Mouse (Mus musculus): ENCODE measurements around the gene Acyp2.
A peak's percentile ranks its signal among the peaks of the same experiment; 100 is the strongest.
"Not testable (repeated sequence)": the region's sequence is repeated elsewhere in the genome, so short reads cannot be mapped to it uniquely, and the experiment has no call there.

Acyp2 gene

DNA sequence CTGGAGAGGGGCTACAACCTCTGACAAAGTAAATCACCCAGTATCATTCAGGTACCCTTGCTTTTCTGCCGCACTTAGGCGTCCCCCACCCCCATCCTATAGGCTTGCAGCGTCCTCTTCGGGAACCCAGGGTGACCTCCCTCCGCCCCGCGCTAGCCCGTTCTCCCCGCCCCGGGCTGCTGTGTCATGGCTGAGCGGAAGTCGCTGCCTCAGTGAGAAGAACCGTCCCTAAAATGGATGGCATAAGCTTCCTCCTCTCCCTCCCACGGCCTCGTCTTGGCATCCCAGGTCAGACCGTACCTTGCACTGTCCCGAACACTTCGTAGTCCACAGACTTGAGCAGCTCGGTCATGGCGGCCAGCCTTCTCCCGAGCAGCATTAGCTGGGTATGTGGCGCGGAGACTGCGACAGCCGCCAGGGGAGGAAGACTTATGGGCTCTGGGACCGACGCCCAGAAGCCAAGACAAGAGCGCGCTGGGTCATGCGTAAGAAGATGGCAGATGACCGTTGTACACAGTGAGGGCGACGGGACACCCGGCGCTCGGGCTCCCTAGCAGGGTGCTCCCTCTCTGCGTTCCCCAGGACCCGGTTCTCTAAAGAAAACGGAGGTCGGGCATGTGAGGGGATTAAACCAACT is at the start of gene Acyp2:
Gene Acyp2, minus strand, starts transcription at position 587 of the 637 bp plus-strand sequence.
- peak; percentile 68 for DNase-seq (ENCODE audit: low spot score)

DNA sequence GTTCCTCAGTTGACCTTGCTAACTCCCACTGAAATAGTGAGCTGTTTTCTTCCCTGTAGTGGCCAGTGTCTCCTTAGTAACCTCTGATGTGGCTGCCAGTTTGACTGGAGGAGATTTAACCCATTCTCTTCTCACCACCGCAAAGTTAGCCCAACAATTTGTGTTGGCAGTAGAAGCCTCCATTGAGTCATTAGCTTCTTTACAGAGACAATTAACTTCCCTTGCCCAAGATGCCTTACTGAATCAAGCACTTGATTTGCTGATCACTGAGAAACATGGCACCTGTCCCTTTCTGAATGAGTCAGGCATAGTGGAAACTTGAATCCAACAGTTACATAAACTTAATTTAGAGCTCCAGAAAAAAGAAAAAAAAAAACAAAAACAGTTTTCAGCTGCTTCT is 40.0 kb upstream of the Acyp2 start:
- DNase-seq (ENCODE audit: low spot score) = no peak

GRCm38 (mm10) chr11:30676086-30676485 is 26.7 kb upstream of the Acyp2 start:
- no peak for DNase-seq (ENCODE audit: low spot score)

GRCm38 (mm10) chr11:30672719-30673118 is 23.3 kb upstream of the Acyp2 start:
- no peak for DNase-seq (ENCODE audit: low spot score)

GRCm38 (mm10) chr11:30663001-30663400 is 13.6 kb upstream of the Acyp2 start:
- no peak for DNase-seq (ENCODE audit: low spot score)

DNA sequence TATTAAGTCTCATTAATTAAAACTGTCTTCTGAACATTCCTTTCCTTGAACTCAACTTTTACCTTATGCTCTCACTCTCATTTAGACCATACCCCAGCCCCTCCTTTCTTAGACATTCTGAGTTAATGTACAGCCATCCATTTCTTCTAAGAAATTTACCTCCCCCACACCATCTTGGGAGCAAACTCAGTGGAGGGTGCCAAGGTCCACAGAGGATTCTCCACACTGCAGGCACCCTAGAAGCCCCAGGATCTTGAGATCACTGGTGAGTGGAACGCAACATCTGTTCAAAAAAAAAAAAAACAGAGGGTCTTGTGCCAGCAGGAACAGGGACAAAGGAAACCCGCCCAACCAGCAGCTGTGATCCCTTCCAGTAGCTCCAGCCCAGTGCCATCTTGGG is 13.2 kb upstream of the Acyp2 start:
- DNase-seq (ENCODE audit: low spot score) = no peak

- DNase-seq (ENCODE audit: low spot score) = no peak
Measured at GRCm38 (mm10) chr11:30657069-30657468, 7.7 kb upstream of the Acyp2 start.

DNA sequence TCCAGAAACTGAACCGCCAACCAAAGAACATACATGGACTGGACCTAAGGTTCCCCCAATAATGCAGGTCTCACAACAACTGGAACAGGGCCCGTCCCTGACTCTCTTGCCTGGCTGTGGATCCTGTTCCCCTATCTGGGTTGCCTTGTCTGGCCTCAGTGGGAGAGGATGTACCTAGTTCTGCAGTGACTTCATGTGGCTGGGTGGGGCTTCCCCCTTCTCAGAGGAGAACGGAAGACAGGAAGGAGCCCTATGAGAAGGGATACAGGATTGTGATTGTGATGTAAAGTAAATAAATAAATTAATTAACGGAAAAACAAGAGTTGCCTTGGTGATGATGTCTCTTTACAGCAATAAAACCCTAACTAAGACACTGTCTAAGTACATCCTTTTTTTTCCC is 6.7 kb upstream of the Acyp2 start:
- DNase-seq (ENCODE audit: low spot score) = no peak

GRCm38 (mm10) chr11:30650416-30650815 is 1.0 kb upstream of the Acyp2 start:
- no peak for DNase-seq (ENCODE audit: low spot score)

DNA sequence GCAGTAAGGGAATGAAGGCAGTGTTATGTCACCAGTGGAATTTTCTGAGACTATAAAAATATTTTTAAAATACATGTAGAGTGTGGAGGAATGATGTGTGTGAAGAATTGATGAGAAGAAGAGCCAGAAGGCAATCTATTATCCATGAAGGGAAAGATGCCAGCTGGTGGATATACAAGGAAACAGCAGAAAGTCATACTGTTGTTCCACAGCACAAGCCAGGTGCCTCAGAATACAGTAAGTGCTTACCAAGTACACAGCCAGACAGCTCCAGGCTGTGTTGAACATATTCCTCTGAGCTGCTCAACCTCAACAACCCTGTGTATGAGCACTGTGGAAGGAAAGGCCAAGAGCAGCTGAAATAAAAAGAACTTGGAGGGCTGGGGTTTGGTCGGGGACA is 13.7 kb downstream of the Acyp2 start:
- DNase-seq (ENCODE audit: low spot score) = no peak

DNA sequence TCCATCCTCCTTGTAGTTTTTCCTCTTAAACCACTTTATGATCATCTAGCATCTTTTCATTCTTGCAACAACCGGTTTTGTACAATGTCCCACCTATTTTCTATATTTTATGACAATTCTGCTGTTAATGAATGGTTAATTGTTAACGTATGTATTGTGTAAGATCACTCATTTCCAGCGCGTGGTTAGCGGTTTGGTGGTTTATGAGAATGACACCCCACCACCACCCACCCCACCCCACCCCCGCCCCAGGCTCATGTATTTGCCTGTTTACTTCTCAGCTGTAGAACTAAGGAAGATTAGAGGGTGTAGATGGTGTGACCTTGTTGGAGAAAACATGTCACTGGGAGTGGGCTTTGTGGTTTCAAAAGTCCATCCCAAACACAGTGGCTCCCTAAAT is 18.9 kb downstream of the Acyp2 start:
- no peak for DNase-seq (ENCODE audit: low spot score)

- DNase-seq (ENCODE audit: low spot score) = no peak
Measured at GRCm38 (mm10) chr11:30623218-30623617, 26.2 kb downstream of the Acyp2 start.

- not testable (repeated sequence) for DNase-seq (ENCODE audit: low spot score)
Measured at GRCm38 (mm10) chr11:30621386-30622363, 27.7 kb downstream of the Acyp2 start.

- DNase-seq (ENCODE audit: low spot score) = no peak
Measured at GRCm38 (mm10) chr11:30618235-30618634, 31.2 kb downstream of the Acyp2 start.

DNA sequence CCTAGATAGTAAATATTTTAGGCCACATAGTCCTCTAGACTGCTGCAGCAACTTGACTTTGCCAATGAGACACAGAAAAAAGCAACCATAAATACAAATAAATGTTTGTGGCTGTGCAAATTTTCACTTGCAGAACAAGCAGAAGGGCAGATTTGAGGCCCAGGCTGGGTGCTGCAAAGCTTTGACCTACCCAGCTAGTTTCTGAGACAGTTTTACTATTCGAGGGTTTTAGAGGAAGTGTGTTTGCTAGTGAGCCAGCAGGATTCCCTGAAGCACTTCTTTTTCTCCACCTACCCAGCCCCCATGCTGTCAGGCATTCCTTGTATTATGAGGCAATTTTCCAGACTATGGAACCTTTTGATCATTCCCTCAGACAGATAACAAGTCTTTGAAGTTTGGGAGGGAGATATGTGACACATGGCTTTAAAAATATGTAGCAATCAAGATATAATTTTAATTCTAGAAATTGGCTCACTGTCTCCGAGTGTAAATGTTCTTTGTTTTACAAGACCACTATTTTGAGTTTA is 31.8 kb downstream of the Acyp2 start:
- DNase-seq (ENCODE audit: low spot score) = no peak

GRCm38 (mm10) chr11:30615977-30616376 is 33.4 kb downstream of the Acyp2 start:
- no peak for DNase-seq (ENCODE audit: low spot score)

GRCm38 (mm10) chr11:30613916-30614546 is 35.4 kb downstream of the Acyp2 start:
- DNase-seq (ENCODE audit: low spot score) = no peak

DNA sequence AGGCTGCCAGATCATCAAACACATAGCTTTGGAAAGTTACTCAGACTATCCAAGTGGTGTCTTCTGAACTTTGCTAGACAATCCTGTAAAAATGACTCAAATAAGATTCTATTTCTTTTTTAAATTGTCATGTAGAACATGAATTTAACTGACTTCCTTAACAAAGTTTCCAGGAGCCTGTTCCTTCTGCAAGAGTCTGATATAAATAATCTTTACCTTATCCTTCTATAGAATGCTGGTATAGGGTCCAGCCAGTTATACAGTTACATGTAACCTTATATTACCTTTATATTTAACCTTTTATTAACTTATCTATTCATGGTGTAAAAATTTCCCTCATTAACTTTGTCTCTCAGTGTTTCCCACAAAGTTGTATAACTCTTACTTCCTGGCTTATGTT is 36.7 kb downstream of the Acyp2 start:
- no peak for DNase-seq (ENCODE audit: low spot score)

DNA sequence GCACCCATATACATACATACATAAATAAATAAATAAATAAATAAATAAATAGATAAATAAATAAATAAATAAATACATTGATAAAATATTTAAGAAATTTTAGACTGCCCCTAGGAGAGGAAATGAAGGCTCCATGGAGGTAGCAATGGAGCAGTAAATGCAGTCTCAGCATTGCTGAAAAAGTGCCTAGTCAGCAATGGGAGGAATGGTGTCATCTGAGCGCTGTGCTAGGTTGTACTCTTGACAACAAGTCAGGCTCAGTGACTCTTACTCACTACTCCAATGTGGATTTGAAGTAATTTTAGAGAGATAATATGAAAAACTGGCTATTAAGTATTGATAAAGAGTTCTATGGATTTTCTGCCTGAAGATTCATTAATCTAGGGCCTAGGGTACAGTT is 40.1 kb downstream of the Acyp2 start:
- no peak for DNase-seq (ENCODE audit: low spot score)

- DNase-seq (ENCODE audit: low spot score) = no peak
Measured at GRCm38 (mm10) chr11:30607587-30608518, 41.5 kb downstream of the Acyp2 start.

- DNase-seq (ENCODE audit: low spot score) = no peak
Measured at GRCm38 (mm10) chr11:30597259-30597658, 52.1 kb downstream of the Acyp2 start.
